Mouse (Mus musculus): Measurements from ENCODE around the gene Gm28048.
A peak's percentile ranks its signal among the peaks of the same experiment; 100 is the strongest.

Gm28048 gene

DNA sequence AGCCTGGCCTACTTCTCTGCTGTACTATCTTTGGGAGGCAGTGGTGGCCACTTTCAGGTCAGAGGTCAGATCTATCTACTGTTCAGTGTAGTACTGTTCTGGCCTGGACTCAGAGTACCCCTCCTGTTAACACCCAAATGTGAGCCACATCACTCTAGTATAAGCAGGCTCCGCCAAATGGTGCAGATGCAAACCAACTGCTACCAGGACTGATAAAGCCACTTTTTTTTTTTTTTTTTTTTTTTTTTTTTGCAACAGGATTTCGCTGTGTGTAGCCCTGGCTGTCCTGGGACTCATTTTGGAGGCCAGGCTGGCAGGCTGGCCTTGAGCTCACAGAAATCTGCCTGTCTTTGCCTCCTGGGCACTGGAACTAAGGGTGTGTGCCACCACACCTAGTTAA, 42.9 kb downstream of the Gm28048 start:
- DNase-seq: no peak

GRCm38 (mm10) chr11:22937716-22938316, 44.1 kb downstream of the Gm28048 start:
- no peak for DNase-seq

GRCm38 (mm10) chr11:22936446-22937125, 45.3 kb downstream of the Gm28048 start:
- DNase-seq: no peak

DNA sequence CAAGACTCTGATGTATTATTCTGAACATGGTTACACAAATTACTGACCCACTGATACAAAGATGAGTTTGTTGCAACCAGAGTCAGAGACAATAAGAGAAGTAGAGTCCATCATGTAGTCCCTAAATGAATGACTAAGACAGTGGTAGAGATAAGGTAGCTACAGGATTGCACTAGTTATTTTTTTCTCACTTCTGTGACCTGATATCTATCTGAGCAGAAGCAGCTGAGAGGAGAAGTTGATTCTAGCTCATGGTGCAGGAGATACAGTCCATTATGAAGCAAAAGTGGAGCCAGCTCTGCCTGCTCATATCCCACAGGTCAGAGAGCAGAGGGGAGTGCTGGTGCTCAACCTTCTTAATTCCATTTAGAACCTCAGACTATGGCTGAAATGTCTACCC, 49.7 kb downstream of the Gm28048 start:
- no peak for DNase-seq

- DNase-seq: no peak
Observed at GRCm38 (mm10) chr11:22931320-22931905, 50.5 kb downstream of the Gm28048 start.

DNA sequence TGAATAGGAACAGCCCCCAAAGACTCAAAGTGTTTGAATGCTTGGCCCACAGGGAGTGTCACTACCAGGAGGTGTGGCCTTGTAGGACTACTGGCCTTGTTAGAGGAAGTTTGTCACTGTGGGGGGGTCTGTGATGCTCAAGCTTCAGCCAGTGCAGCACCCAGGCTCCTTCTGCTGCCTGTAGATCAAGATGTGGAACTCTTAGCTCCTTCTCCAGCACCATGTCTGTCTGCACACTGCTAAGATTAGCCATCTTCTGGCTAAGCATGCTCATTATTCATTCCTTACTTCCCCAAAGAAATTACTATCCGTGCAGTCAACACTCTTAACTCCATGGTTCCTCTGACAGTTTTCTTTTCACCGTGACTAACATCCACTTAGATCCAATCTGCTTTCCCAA, 51.8 kb downstream of the Gm28048 start:
- DNase-seq: no peak

DNA sequence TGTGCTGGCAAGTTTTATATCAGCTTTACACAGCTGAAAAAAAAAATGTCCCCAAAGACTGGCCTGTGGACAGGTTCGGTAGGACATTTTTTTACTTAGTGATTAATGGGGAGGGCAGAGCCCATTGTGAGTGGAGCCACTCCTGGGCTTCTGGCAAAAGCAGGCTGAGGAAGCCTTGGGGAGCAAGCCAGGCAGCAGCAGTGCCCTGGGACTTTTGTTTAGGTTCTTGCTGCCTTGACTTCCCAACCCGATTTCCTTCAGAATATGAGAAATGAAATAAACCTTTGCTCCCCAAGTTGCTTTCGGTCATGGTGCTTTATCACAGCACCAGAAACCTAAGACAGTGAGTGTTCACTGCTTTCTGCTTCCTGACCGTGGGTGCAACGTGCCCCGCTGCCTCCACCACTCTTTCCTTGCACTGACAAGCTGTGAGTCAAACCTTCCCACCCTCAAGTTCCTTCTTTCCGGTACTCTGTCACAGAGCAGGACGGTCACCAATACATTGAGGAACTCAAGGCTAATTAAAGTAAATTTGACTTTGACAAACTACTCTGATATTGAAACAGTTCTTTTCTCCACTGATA, 53.2 kb downstream of the Gm28048 start:
- no peak for DNase-seq

DNA sequence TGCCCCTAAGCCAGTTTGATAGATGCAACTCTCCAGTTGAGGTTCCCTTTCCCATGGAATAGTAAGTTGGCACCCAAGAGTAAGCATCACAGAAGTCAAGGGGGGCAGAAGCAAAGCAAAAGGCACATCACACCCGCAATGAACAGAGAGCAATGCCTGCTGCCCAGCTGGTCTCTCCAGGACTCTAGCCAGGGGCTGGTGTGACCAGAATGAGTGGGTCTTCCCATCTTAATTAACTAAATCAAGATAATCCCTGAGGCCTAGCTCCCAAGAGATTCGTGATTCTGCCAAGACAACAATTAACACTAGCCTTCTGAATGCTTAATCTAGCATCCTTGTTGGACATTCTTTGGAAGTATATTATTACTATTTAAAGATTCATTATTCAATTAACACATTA, 58.3 kb downstream of the Gm28048 start:
- DNase-seq: peak; percentile 36 to 63

GRCm38 (mm10) chr11:22922546-22922945, 59.3 kb downstream of the Gm28048 start:
- DNase-seq: no peak

DNA sequence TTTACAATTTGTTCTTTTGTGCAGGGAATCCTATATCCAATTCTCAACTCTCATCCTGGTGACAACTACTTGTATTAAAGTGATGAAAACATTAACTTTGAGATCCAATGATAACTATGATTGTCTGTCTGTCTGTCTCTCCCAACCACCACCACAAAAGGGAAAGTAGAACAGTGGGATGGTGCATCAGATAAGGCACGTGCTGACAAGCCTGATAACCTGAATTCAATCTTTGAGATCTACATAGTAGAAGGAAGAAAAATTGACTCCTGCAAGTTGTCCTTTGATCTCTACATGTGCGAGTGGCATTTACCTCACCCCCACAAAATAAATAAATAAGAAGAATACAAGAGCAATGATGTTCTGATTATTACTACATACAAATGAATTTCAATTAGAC, 62.6 kb downstream of the Gm28048 start:
- DNase-seq: no peak

GRCm38 (mm10) chr11:22917786-22918185, 64.1 kb downstream of the Gm28048 start:
- no peak for DNase-seq

GRCm38 (mm10) chr11:22913744-22914143, 68.1 kb downstream of the Gm28048 start:
- peak; percentile 37 to 45 for DNase-seq

GRCm38 (mm10) chr11:22911831-22912230, 70.1 kb downstream of the Gm28048 start:
- peak; percentile 28 to 37 for DNase-seq

DNA sequence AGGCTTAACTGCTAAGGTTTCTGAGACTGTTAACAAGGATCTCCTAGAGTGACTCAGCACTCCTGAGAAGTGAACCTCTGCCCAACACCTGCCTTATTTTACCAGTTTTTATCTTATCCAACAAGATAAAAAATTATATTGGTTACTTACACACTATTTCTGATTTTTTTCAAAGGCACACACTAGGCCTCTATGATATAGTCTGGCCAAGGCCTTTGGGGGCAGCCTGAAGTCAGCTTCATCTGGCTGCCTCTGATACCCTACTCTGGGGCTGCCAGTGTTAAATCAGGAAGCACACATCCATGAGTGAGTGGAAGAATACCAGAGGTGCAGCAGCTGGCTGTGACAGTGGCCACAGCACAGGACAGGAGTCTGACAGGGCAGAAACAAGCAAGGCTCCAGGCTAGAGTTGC, 75.4 kb downstream of the Gm28048 start:
- no peak for DNase-seq

- no peak for DNase-seq
Observed at GRCm38 (mm10) chr11:22902923-22903322, 79.0 kb downstream of the Gm28048 start.

DNA sequence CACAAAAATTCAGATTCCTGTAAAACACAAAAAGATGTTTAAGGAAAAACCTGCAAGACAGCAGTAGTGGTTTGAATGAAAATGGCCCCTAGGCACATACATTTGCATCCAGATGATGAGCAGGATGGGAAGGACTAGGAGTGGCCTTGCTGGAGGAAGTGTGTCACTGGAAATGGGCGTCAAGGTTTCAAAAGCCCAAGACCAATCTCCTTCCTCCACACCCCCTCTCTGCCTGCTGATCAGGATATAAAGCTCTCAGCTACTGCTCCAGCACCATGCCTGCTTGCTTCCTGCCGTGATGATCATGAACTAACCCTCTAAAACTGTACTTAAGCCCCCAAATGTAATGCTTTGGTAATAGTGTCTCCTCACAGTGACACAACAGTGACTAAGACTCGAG, 81.8 kb downstream of the Gm28048 start:
- no peak for DNase-seq

DNA sequence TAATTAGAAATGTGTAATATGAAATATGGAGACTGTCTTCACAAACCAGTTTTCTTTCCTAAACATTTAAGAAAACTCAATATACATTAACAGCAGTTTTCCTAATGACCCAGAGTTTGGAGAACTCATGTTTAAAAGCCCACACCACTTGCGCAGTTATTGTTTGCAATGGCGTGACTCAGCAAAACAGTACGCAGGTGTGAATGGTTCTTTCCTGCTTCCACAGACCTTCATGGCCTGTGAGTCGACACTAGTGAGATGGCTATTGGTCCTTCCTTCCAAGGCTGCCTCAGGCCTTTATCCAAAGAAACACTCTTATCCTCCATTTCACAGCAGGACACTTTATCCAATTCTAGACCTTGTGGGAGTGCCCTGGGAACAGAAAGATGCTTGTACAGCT, 84.2 kb downstream of the Gm28048 start:
- no peak for DNase-seq

GRCm38 (mm10) chr11:22897127-22897526, 84.8 kb downstream of the Gm28048 start:
- no peak for DNase-seq

DNA sequence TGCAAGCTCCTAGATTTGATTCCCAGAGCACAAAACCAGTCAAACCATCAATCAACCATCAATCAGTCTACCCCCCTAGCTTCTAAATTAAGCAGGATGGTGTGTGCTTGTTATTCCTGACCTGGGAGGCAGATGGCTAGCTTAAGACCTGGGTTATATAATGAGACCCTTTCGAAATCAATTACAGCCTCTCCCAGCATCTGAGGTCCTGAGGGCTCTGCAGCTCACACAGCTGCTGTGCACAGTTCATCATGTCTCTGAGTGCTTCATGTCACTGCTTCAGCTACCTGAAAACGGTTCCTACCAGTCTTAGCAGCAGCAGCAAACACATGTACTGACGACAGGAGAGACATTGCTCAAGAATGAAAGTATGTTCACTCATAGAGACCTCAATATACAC, 88.8 kb downstream of the Gm28048 start:
- DNase-seq: no peak

DNA sequence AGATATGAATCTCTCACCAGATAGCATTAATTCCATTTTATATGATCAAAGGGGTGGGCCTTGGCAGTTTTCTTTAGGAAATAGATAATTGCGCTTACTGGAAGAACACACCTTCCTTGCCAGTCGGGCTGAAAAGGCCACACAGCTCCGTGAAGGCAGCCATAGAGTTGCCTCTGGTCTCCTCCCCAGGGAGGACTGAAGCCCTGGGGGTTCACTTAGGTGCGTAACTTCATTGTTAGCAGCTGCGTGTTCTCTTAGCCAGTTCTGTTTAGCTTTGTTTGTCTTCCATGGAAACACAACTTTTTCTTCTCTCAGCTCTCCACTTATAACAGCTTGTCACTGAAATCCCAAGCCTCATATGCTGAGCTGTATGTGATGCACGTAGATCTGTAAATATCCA, 89.4 kb downstream of the Gm28048 start:
- no peak for DNase-seq

- DNase-seq: no peak
Observed at GRCm38 (mm10) chr11:22891876-22892275, 90.0 kb downstream of the Gm28048 start.

GRCm38 (mm10) chr11:22891242-22891641, 90.6 kb downstream of the Gm28048 start:
- DNase-seq: no peak

DNA sequence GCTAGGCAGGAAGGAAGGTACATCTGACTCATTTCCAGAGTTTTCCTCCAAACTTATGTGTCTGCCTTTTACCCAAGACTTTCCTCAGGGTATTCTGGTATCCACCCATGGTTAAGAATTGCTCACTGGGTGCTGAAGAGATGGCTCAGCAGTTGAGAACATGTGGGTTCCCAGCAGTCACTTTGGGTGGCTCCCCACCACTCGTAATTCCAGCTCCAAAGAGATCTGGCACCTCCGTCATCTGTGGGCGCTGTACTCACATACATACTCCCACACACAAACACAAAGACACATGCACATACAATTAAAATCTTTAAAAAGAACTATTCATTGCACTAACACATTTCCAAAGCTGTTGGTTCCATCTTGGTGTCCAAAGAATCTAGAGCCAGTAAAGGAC, 92.7 kb downstream of the Gm28048 start:
- no peak for DNase-seq

- DNase-seq: no peak
Observed at GRCm38 (mm10) chr11:22886991-22887390, 94.9 kb downstream of the Gm28048 start.
